Mouse (Mus musculus) heart, adult 8-10 months (tissue): ENCODE data around the gene Cpt1a. TPM values are rescaled to one million over a fixed set of nuclear protein-coding genes. Genes with fewer than 3 reads are reported as not detected.

Experiments used
- DNase-seq: peaks from one replicate; pipeline ENCODE4 v3.0.0; 2022; ENCODE audit warnings: low spot score
- total RNA-seq, 4 experiments: library from RNA; stranded (reverse); gene quantifications; 2 replicates each; pipeline ENCODE4 v1.2.4; 2022

Gene Cpt1a
- total RNA-seq, 4 experiments from 2014 or later = 46.3 to 65.6 (median 57.4) TPM

DNA sequence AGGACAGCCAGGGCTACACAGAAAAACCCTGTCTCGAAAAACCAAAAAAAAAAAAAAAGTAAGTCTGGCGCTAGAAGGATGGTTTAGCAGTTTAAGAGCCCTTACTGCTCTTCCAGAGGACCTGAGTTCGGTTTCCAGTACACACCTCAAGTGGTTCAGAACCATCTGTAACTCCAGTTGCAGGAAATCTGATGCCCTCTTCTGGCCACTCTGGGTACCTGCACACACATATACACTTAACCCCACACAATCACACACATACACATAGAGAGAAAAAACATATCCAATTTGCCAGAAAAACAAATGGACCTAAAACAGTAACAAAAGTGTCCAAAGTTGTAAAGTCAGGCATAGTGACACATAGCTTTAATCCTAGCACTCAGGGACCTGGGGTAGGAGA is 43.0 kb downstream of the Cpt1a start:
- no peak for DNase-seq

DNA sequence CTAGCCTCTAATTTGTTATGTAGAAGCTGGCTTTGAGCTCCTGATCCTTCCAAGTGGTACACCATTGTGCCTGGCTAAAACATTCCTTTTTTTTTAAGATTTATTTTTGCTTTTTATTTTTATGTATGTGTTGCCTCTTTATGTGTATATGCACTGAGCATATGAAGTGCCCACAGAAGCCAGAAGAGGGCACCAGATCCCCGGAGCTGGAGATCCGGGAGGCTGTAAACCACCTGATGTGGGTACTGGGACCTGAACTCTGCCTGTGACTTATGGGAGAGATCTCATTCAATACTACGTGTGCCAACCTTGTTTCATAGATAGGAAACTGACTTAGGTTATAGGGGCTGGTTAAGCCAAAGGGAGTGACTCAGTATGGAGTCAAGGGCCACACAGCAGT is 46.1 kb downstream of the Cpt1a start:
- no peak for DNase-seq

DNA sequence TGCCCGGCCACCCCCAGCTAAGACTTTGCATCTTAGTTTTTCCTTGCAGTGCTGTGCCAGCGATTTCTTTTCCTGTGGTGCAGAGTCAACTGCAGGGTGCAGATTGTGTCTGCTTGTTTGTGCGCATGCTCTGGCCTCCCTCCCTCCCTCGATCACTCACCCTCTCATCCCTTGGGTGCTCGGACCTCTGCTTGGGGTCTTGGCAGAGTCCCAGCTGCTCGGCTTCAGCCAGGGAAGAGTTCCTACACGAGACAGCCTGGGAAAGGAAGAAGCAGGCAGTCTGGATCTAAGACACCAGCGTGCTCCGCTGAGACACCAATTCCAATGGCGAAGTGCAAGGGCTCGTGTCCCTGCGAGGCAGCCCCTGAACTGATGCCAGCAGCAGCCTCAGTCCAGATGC is 51.2 kb downstream of the Cpt1a start:
- DNase-seq = peak; percentile 23

DNA sequence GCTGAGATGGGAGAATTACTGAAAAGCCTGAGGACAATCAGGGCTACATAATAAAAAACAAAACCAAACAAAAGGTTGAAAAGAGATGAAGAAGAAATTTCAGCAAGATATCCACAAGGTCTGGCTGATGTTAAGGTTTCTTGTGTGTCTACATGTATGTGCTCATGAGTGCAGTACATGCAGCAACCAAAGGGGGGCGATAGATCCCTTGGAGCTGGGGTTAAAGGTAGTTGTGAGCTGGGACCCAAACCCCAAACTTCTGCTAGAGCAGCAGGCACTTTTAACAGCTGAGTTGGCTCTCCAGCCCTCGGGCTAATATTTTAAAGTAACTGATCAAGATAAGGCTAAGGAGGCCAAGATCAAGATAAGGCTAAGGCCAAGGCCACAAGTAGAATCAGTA is 51.9 kb downstream of the Cpt1a start:
- no peak for DNase-seq

DNA sequence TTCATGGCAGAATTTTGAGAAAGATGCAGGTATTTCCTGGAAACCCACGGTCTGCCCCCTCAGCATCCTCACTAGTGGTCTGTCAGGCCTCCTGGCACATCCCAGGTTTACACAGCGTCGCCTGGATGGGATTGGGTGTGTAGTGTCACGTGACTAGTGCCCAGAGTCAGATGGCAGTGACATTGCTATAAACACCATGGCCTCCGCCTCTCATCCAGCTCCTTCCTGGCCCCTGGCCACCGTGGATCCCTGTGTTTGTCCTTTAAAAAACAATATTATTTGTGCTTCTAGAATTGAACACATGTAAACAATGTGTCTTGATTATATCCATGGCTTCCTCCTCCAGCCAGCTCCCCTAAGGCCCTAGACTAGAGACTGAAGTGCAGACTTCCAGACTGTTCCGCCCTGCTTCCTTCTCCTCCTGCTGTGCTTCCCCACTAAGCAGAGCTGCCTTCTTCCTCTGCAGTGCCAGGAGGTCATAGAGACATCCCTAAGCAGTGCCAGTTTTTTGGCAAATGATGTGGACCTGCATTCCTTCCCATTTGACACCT is 53.9 kb downstream of the Cpt1a start:
- no peak for DNase-seq

DNA sequence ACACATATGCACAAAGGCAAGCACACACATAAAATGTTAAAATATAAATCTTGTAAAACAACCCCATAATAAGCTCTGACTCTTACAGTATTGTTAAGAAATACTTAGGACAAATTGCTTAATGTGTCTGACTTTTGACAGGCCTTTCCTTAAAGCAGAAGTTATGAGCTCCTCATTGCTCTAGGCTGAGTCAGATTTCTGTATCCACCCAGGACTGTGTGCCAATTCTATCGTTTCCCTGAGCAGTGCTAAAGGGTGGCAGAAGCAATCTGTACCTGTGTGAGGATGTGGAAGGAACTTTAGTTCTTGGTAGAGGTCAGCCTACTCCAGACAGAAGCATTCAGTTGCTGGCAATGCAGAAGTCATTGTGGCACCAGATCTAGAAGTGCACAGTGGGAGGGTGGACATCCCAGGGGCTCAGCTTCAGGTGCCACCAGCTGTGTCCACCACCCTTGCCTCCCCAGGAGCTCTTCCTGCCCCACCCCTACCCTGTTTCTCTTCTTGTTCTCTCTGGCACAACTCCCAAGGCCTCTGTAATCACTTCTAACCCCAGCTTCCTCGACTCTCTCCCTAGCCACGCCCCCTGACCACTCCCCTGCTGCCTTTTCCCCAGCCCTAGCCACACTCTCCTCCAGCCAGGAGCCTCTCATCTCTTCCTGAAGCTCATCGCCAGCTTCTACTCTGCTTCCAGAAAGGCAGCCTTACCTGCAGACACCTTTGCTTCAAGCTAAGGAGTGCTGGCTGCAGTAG is 55.0 kb downstream of the Cpt1a start:
- DNase-seq = no peak

DNA sequence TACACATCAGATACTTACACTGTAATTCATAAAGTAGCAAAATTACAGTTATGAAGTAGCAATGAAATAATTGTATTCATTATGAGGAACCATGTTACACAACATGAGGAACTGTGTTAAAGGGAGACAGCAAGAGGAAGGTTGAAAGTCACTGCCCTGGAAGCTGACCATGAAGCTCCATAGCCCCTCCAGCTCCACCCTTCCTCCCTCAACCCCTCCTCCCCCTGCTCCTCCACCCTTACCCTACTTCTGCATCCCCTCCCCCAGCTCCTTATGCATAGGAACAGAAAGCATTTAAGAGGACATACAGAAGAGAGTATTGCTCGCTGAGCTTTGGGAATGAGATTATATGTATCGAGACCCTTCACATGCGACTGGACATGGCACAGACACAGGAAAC is 56.5 kb downstream of the Cpt1a start:
- DNase-seq = no peak

DNA sequence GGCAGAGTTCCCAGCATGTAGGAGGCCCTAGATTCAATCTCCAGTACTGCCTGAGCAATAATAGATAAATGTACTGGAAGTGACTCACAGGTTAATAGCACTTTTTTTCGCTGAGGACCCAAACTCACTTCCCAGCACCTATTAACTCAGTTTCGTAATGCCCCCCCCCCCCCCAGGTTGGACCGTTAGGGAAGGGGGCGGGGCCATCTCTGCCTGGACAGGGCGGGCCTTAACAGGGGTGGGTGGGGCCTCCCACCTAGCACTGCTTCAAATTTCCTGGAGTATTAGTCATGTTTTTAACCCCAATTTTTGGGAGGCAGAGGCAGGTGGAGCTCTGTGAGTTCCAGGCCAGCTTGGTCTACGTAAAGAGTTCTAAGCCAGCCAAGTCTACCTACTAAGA is 65.9 kb downstream of the Cpt1a start:
- DNase-seq = no peak

DNA sequence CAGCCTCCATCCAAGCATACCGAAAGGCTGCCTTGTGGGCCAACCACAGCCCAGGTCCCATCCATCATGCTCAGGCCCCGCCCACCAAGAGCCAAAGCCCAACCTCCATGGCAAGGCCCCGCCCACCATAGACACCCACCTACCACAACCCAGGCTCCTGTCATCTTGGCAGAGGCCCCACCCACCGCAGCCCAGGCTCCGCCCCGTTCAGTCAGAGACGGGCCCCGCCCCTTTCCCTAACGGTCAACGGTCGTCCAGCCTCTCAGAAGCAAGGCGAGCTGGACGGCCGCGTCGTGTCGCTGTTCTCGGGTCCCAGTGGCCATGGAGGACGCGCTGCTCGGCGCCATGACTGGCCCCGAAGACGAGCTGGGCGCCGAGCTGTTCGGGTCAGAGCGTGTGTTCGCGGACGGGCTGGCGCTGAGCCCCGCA is 66.5 kb downstream of the Cpt1a start, which contains the start of gene Tesmin:
Tesmin (plus strand) TSS at position 229 of the 429 bp plus-strand sequence.
- peak; percentile 71 for DNase-seq

DNA sequence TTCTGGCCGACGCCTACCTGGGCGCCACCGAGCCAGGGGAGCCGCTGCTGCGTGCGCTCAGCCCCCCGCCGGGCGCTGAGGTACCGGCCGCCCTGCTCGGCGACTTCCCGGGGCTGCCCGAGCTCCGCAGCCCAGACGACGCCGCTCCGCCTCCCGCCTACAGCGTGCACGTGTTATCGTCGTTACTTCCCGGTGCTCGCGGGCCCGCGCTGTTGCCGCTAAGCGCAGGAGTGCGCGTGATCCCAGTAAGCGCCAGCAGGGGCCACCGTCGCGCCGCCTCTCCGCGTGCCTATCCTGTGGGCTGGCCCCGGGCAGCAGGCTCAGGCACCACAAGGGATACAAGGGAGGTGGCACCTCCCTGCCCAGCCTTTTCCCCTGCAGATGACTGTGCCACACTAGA is 67.0 kb downstream of the Cpt1a start:
- peak; percentile 85 for DNase-seq

DNA sequence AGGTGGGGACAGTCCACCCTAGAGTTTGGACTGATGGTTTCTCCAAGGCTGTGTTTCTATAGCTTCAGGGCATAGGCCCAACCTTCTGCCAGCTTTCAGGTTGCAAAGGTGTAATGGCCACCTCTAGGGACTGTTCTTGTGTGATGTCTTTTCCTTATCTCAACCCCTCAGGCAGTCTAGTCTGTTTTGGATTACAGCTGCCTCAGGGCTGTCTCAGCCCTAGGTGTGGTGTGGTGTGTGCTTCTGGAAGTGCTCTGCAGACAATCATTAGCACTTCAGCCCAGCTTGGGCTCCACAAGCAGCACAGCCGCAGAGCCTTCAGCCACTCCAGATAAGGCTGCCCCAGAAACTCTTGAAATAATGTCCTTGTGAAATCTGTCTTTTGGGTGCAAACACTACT is 70.2 kb downstream of the Cpt1a start:
- DNase-seq = no peak

DNA sequence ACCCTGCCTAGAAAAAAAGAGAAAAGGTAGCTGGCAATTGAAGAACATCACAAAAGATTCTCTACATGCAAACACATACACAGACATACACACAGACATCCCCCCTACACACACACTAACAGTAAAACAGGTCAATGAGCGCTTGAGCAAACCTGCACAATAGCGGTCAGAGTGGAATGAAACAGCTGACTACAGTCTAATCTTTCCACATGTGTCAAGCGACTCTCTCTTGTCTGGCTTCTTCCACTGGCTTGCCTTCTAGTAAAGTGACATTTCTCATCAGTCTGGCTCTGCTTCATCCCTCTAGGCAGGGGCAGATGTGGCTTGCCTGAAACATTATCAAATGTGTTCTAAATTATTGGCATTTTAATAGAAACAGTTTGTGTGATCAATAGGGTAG is 72.1 kb downstream of the Cpt1a start:
- no peak for DNase-seq

DNA sequence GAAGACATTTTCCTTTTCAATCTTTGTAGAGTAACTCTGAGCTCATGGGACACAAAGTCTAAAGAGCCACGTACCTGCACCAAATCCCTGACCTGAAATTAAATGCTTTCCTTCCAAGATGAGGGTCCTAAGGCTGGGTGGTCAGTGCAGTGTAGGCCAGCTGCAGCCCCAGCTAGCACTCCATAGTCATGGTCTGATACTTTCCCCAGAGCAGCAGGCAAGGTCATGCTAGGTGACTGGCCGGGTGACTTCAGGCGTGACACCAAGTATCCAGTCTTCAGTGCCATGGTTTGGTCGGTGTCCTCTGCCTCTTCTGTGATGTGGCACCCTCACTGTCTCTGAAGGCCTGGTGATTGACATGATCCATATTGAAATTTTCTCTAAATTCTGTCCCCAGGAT is 77.9 kb downstream of the Cpt1a start:
- DNase-seq = no peak

DNA sequence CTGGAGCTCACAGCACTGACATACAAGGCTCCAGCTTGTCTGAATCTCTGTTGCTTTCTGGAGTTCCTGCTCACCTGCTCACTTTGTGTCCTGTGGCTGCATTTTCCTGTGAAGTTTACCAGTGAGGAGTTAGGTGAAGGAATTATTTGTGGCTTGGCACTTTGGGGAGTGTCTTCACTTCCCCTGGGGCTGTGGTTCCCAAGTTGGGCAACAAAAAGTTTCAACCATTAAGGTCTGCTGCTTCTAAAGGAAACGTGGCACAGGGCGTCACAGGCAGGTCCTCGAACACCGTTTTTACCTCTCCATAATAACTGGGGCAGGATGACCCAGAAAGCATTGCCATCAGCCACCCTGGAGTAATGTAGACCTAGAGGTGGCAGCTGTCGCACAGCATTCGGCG is 79.4 kb downstream of the Cpt1a start:
- DNase-seq = no peak

DNA sequence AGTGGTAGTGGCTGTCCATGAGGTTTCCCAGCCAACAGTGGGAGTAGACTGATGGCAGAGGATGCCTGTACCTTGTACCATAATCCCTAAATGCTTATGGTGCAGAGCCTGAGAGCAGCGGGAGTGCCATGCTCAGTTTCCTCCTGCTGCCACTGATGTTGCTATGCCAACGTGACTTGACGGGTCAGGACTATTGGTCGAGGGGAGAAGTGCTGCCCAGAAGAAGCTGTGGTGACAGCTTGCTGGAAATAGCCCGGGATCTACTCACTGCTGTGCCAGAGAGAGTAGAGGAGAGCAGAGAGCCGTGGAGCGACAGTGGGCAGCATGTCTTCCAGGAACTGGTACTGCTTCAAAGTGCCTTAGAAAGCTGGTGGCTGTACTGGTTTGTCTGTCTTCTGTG is 79.8 kb downstream of the Cpt1a start:
- DNase-seq = no peak

DNA sequence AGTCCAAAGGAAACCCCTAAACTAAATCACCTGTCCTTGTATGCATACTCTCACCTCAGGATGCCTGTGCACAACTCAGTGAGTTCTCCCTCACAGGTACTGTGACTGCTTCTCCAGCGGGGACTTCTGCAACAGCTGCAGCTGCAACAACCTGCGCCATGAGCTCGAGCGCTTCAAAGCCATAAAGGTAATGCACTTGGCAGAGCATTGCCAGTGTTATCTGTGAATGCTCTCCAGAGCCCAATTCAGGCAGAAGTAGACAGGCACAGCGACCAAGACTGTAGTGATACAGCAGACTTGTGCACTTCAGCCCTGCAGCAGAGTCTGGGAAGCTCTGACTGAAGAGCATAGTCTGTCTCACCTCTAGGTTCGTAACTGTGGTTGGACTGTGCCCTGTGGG is 80.3 kb downstream of the Cpt1a start:
- DNase-seq = no peak

DNA sequence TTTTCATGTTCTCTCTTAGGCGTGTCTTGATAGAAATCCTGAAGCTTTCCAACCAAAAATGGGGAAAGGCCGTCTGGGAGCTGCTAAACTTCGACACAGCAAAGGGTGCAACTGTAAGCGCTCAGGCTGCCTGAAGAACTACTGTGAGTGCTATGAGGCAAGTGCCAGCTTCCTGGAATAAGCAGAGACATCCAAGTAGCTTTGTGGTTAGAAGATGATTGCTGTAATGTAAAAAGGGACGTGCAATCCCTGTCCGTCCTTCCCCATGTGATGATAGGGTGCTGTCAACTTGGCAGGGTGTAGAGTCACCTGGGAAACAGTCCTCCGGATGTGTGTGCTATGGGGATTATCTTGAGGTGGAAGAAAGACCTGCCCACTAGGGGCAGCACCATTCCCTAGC is 81.9 kb downstream of the Cpt1a start:
- DNase-seq = no peak

DNA sequence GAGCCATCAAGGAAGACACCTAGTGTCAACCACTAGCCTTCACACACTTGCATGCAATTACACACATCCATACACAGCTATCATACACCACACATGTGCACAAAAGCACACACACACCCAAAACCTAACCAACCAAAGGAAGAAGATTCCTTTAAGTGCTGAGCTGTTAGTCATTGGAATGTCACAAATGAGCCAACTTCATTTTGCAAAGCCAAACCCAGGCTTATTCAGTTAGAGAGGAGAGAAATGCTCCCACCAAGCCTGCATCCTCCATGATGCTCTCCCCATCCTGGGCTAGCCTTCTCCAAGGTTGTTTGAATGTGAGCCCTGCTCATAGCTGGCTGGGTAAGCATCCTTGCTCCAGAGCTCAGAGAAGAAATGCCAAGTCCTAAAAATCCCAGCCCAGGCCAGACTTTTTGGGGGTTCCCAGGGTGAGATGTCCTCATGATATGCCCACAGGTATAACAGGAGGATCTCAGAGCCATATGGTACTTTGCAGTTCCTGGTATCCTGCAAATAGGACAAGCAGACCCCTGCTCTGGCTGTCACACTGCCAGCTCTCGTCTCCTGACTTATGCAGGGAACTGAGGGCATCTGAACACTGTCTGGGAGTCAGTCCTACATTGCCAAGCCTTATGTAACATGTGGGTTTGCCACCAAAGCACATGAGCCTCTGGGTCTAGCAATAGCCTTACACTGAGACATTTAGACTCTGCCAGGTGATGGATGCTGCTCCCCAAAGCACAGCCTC is 83.6 kb downstream of the Cpt1a start:
- DNase-seq = no peak

DNA sequence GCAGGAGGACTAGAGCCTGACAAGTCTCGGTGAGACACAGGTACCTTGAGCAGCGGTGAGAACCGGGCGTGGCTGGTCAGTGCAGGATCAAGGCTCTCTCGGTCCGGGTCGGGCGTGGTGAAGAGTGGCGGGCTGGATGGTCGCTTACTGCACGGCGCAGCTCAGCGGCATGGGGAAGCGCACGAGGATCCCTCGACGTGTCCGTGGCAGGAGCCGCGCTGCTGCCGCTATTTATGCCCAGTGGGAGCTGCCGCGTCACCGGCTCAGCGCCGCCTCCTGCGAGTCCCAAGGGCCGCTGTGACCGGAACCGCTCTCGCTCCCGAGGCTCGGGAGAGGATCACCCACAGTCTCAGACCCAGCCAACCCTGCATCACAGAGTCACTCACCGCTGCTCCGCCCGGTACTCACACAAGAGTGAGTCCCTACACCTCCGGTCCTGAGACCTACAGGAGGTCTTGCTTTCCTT is 92.2 kb downstream of the Cpt1a start, which contains the start of gene Gal:
Gal (minus strand) TSS at position 277 of the 466 bp plus-strand sequence.
- DNase-seq = no peak

DNA sequence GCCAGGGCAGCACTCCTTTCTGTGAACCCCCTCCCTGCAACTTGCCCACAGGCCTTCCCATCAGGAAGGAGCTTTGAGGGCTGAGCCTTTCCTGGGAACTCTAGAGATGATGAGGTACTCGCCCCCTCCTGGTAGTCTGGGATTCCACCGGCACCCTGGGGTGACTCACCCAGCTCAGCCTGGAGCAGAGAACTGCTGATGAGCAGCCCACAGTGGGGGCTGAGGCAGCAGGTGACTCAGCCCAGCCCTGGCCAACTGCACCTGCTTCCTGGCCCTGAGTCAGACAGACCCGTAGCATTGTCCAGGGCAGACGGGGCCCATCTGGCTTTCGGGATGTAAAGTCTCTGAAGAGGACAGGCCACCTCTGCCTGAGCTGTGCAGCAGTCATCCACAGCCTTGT is 97.1 kb downstream of the Cpt1a start:
- no peak for DNase-seq

DNA sequence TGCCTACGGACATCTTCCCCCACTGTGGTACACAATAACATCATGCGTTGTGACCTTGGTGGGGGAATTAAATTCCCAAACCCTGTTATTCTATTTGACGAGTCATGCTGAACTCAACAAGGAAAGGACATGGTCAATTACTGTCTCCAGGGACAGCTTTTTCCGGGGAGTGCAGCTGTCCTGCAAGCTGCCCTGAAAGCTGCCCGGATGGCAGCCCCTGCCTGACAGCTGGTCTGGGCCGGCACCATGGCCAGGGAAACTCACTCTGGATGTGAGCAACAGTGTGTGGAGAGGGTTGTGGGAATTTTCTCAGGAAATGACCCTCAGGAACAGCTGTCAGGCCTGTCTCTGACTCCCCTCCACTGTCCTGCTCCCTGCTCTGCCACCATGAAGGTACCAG is 100.4 kb downstream of the Cpt1a start:
- DNase-seq = no peak

DNA sequence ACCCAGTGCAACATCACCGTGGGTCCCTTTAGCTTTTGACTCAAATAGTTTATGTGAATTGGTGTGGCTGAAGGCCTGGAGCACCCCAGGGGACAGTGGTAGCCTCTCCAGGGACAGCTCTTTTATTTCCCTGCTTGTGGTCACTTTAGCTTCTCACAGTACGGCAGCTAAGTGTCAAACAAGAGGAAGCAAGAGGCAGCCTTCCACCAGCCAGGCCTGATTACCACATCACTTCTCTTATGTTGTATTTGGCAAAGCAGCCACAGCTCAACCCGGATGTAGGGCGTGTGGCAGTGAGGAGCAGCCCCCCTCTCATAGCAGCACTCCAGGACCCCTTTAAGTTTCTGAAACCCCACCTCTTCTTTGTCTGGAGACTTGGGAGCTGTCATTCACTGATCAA is 100.8 kb downstream of the Cpt1a start:
- no peak for DNase-seq

DNA sequence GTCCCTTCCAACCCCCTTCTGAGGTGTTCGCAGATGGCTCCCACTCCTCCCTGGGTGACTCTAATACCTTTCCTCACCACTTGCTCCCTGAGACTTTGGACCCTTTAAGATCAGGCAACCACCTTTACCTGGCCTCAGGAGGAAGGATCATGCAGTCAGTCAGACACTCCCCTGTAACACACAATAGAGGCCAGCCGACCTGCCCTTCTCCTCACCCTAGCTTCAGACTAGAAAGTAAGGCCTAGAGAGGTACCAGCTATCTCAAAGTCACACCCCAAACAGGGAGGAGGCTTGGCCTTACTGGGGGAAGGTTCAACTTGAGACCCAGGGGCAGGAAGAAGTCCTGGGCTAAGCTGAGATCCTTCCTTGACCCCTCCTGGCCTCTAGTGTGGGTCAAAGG is 102.1 kb downstream of the Cpt1a start:
- DNase-seq = no peak
